Mouse (Mus musculus) c-Kit-positive CD71-negative TER-119-negative erythroid progenitor cells, embryonic 14.5 days (primary cell): ENCODE results near the gene Cnn3.

Experiments
- DNase-seq: peaks from one replicate; pipeline ENCODE4 v3.0.0-alpha.2; 2013; ENCODE audit warnings: low read depth

Gene Cnn3

DNA sequence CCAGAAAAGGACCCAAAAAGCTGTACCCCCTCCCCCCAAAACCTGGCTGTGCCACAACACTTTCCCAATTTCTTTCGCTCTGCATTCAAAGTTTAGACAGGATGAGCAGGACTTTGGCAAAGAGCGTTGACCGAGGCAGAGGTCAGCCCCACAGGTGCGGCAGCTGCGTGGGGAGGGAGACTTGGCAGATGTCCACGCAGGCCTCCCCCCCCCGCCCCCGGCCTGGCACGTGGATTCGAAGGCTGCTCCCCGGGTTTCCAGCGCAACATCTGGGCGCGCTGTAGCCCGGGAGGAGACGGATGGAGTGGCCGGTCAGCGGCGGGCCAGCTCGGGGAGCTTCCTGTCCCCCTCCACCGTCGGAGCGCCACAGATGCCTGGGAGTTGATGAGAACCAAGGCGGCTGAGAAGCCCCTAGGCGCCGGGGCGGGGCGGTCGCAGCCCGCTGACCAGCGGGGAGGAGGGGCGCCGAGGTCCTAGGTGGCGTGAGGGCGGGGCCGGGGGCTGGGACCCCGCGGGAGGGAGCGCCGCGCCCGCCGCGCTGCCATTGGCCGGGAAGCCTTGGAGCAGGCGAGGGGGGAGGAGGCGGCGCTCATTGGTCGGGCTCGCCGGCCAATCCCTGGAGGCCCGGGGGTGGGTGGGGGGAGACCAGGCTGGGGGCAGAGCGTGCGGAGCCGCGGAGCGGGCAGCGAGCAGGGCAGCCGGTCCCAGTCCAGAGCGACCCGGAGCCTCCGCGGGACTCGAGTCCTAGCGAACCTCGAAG lies at the start of gene Cnn3:
TSS of gene Cnn3 (plus strand) at position 637 of the 760 bp plus-strand sequence.
- DNase-seq = peak; percentile 68

DNA sequence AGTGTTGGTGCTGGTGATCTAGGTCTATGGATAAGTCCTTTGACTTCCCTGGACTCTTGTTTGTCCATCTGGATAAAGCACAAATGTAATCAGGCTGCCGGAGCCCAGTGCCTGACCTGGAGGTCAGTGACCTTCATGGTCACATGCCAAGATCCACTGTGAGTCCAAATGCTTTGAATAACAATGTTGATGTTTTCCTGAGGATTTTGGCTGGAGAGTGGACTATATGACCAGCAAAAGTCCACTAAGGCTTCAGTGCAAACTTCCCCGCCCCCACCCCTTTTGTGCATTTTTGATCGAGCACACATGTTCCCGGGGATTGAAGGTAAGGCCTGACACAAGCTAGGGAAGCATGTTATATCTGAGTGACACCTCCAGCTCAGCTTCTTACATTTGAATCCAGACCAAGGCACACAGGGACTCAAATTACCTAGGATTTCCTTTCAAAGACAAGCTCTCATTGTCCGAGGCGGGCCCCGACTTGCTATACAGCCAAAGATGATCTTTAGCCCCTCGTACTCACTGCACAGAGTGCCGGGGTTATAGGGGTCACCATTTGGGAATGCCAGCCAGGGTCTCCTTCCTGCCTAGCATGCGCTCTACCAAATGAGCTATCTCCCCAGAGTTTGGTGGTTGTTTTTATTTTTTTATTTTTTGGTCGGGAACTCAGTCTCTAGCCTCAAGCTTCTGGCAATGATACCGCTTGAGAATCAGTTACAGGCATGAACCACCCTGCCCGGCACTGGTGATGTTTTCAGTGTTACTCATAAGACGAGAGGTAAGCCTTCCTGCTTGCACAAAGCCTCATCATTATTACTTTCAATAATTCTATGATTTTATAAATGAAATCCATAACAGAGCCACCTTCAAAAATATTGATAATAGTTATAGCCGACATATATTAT lies 47.3 kb upstream of the Cnn3 start:
- no peak for DNase-seq

DNA sequence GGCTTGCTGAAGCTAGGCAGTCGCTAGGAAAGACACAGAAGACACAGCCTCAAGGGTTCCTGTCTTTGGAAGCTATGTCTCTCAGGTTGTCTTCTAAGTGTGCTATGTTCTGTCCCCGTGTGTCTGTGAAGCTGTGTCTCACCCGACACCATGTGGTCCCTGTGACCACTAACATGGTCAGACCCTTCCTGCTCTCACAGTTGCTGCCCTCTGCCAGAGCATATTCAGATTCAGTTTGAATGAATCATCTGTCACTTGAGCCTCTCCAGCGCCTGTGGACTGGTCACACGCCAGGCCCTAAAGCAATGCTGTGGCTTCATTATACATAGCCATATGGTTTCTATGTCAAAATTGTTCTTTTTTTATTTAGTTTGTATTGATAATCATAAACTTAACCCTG lies 46.6 kb upstream of the Cnn3 start:
- DNase-seq = no peak

DNA sequence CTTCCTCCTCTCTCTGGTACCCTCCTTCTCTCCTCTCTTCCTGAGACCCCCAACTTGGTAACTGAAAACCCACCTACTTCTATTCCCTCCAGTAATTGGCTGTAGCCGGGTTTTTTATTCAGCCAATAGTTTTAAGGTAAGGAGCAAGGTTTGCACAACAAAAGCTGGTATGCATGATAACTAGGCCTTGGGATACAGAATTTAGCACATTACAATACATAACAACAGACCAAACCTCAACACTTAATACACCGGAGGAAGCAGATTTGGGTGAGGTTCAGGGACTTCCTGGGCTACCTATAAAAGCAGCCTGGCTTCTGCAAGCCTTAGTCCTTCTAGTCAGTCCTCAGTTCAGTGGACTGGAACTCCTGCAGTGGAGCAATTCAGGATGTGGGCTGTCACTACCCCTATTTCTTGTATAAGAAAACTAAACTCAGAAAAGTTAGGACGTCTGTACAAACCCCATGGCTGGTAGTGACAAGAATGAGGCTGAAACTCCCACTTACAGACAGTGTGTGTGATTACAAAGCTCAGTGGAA lies 38.8 kb upstream of the Cnn3 start:
- DNase-seq = no peak

DNA sequence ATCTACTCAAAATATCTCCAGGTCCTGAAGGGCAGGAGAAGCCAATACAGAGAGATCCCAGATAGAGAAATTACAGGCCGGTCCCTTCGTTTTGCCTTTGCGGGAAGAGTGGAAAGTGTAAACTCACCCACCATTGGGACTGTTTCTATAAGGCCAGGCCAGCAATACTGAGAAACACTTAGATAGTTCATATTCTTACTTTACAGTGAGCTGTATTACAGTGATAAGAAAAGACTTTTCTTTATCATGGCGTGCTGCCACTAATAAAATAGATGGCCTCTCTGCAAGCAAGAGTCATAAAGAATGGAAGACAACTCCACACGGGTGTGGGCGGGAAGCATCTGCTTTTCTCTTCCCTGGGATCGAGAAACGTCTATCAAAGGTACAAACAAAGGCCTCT lies 36.9 kb upstream of the Cnn3 start:
- no peak for DNase-seq

DNA sequence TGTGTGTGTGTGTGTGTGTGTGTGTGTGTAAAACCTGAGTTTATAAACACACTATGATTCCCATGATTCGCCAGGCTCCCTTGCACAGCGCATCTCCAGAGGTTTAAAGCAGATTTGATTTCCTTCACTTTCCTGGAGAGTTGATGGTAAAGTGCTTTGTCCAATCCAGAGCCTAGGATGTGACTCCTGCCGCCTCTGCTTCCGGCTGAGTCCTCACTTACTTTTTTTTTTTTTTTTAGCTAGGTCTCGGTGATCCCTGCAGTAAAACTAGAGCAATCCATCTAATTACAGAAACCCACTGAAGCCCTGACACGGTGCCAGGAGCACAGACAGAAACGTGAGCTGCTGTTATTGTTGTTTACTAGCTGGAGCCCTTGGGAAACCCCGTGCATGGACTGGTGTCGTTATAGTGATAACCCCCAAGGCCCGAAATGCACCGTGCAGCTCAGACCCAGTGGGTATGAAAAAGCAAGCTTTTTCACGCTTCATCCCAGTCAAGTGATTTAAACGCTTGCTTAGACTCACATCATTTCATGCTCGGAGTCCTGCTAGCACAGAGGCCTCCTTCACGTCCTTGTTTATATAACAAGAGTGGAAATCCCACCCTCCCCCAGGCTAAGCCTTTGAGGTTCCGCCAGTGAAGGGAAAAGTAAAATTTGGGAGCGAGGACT lies 36.3 kb upstream of the Cnn3 start:
- DNase-seq = no peak

DNA sequence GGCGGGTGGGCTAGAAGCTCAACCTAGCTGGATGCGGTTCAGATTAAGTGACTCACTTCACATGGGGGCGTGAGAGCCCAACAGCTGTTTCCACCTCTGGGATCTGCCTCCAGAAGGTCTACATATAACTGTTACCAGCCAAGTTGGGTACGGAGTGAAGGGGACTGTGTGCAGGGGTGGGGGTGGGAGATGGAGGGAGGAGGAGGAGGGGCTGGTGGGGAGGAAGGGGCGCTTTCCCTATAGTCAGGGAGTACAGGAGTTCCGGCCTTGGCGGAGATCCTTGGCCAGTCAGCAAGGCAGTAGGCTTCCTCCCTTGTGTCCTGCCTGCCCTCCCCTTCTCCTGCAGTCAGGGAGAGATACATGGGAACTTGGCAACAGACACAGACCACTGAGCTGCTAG lies 35.6 kb upstream of the Cnn3 start:
- no peak for DNase-seq

DNA sequence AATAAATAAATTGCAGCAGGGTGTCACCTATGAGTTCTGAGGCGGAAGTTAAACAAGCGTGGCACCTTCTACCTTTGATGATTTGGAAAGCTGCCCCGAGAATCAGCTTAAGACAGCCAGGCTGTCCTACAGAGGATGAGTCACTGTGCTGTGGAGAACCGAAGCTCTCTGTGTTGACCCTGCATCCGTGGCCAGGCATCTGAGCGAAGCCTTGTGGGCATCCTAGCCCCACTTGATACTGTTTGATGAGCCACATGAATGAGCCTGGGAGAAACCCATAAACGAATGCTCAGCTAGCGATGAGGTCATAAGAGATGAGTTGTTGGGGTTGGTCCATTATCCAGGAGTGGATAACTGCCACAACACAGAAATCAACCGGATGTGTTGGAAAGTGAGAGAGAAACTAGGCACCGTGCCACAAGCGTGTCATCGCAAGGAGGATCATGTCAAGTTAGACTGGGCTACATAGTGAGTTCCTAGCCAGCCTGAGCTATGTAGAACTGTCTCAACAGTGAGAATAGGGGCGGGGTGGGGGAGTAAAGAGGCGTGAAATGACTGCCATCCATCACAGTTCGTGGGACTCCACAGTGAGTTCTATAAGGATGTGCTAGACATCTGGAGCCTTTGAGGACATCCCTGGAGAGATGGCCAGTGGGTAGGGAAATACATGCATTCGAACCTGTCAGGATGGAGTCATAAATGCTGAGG lies 30.6 kb upstream of the Cnn3 start:
- DNase-seq = no peak

DNA sequence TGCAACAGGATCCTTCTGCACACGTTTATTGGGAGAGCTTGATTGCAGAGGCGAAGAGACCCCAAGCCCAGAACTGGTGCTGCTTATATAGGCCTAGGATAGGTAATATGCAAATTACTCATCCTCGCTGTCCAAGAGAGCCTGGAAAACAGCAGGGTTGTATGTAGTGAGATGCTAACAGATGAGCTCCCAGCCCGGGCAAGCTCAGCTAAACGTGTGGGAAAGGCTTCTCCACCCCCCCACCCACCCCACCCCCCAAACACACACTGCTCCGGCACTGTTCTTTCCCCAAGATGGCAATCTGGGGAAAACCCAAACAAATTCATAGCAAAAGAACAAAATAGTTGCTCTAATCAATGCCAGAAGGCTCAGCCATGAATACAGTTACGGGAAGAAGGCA lies 29.7 kb upstream of the Cnn3 start:
- DNase-seq = no peak

DNA sequence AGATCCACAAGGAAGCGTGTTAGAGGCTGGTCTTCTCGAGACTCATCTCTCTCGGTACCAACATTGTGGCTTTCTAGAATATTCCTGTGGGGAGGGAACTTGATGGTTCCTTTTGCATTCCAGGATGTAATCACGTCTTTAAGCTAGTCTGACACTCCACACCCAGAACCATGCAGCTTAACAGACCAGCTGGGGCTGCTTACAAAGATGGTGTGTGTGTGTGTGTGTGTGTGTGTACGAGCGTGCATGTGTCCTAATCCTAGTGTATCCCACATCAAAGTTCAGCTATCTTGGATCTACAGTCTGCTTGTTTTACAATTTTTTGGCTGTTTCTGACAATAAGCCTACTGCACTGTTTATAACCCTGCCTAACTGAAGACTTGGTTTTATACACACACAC lies 29.3 kb upstream of the Cnn3 start:
- DNase-seq = no peak

DNA sequence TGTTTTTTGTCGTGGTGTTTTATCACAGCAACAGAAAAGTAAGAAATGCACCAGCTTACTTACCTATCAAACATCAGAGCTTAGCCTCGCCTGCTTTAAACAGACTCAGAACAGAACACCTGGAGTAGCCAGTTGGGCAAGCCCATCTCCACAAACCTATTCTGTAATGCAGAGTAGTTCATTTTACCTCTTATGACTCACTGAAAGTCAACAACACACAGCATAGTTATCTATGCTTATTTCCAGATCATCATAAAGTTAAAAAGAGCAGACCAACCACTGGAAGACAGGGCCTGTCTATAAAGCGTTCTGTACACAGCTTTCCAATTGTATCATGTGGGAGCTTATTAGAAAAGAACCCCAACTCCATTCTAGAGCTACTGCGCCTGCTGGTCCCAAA lies 24.9 kb upstream of the Cnn3 start:
- DNase-seq = no peak

DNA sequence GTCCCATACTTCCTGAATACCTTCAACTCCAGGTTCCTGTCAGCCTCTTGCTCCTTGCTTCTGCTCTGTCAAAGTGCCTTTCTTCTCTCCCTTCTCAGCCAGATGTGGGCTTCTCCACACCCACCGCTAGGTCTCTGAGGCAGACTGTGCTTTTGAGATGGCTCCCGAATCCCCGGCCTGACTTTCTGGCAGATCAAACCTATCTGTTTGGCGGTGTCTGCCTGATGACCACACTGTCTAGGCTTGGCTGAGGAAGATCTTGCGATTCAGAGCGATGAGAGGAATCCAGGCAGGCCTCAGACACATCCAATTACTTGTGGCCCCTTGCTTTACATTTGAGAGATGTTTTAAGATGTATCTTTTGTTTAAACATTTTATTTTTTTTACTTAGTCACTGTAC lies 24.2 kb upstream of the Cnn3 start:
- no peak for DNase-seq

DNA sequence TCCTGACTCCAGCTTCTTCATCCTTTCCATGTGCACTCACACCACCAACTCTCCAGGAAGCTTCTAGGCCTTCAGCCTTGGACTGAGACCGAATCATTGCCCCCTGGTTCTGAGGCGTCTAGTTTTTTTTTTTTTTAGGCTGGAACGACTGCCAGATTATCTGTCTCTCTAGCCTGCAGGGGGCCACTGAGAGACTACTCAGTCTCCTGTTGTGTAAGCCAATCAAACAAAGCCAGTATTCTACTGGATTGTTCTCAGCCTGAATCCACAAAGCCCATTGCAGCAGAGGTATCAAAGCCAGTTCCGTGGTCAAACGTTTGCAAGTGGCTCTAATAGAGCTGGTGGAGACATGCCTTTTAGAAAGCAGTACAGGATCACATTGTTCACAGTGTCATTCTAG lies 22.8 kb upstream of the Cnn3 start:
- DNase-seq = no peak

DNA sequence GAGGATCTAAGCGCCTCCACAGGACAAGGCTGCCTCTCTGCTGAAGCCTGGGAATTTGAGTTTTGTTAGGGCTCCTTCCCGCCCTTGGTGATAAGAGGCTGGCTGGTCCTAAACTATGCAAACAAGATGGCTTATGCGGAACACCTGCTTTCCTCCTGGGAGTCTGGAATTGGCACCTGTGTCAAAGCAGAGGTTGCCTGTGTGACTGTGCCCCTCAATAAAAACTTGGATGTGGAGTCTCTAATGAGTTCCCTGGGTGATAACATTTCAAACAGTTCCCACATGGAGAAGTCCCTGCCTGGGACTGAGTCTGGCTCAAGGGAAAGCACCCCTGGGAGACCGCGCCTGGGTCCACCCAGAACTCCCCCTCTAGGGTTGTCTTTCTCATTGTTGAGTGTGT lies 21.2 kb upstream of the Cnn3 start:
- no peak for DNase-seq

DNA sequence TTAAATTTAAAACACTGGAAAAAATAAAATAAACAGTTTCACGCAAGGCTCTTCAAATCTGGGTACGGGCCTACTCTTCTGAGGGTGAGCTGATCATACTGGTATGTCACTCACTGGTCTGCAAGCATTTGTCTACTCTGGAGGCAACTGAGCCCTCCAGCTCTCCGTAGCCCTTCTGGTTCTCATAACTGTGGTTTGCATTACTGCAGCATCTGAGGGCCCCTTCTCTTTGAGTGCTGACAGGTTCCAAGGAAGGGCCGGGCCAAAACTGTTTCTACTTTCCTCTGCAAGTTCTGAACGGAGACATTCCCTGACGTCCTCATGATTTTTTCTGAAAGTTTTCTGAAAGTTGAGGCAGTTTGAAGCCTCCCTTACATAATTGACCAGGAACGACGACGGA lies 18.9 kb upstream of the Cnn3 start:
- DNase-seq = no peak

DNA sequence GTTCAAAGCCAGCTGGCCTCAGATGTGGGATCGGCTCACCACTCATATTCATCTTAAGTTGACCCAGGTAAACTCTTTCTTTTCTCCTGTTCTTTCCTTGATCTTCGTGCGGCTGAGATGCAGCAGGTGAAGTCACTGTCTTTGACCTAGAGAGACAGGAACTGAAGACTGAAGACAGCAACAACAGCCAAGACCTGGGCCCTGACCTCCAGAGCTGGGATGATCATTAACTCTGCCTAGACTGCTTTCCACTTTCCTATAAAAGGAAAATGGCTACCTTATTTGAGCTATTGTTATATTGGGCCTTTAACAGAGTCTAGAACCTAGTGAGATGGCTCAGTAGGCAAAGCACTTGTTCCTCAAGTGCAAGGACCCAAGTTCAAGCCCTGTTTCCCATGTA lies 17.9 kb upstream of the Cnn3 start:
- no peak for DNase-seq

DNA sequence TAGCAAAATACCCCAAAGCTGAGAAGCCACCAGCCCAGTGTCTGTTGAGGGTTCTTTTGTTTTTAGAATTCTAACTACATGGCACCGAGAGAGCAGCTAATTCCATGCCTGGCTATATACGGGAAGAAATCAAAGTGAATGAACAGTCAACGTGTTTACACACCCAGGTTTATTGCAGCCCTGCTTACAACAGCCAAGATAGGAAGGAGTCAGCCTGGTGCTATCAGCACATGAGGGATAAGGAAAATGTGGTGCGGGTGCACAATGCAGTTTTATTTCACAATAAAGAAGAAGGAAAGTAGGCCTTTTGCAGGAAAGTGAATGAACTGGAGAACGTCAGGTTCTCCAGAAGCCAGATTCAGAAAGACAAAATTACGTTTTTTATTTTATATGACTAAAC lies 14.8 kb upstream of the Cnn3 start:
- no peak for DNase-seq

DNA sequence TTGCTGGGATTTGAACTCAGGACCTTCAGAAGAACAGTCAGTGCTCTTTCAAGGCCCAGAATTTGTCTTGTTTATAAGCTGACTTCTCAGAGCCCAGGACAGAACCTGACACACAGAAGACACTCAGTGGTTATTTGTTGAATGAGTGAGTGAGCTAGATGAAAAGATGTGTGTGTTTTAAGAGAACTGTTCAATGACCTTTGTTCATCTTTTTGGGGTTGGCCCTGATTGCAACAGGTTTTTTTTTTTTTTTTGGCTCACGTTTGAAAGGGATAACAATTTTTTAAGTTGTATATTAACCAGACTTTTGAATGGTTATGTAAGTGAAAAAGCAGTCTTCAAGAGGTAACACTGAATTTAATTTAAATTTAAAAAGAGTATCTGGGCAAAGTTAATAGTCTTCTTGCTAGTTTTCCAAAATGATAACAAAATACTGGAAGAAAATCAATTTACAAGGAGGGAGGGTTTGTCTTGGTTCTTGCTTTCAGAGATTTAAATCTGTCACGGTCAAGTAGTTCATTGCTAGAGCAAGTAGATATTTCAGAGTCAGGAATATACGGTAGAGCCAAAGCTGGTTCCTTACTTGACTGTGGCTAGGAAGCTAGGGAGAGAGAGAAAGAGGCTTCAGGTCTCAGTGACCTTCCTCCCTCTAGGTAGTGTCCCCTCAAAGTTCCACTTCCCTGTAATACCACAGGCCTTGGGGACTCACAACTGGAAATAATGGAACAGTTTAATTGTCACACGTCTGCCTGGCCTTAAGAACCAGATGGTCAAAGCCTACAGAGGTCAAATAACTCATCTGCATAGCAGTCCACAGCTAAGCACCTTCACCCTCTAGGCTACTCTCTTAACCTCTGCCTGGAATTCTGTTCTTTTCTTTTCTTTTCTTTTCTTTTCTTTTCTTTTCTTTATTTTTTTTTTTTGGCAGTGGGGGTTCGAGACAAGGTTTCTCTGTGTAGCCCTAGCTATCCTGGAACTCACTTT lies 9.8 kb upstream of the Cnn3 start:
- DNase-seq = no peak

DNA sequence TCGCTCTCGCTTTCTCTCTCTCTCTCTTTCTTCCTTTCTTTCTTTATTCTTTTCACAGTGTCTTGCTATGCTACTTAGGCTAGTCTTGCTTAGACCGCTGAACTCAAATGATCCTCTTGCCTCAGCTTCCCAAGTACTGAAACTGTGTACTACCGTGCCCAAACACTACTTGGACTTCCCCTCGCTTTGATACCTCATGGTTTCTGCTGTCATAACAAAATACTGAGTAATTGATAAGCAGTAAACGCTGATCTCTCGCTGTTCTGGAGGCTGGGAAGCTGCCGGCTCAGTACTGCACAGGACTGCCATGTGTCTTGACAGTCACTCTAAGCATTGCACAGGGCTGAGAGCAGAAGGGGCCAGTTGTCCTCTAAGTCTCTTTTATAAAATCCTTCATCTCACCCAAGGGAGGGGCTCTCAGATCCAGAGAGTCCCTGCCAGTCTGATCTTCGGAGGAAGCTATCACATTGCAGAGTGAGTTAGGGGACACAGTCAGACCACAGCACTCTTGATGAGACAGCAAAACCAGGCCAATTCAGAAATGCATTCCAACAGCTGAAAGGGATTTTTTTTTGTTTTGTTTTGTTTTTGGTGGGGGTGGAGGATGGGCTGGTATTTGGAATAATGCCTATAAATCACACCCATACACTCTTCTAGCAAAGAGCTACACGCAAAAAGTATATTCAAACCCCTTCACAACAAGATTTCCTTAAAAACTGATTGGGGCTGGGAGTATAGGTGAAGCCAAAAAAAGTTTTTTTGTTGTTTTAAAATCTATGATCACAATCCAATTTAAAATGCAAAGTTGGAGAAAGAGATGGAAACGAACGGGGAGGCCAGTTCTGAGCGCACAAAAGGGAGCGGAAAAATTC lies 8.7 kb upstream of the Cnn3 start:
- DNase-seq = no peak

DNA sequence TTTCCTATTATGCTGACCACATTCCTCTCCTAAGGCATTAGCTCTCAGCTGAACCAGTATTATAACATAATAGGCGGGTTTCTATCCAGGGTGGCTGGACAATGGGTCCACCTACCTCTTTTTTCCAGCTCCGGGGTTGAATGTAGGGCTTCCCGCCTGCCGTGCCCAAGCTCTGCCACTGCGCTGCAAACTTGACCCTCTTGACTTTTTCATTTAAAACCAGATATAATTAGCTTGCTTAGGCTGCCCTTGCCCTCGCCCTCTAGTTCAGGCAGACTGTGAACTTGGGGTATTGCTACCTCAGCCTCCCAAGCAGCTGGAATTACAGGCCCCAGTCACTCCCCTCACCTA lies 8.1 kb upstream of the Cnn3 start:
- DNase-seq = no peak
